Mouse (Mus musculus): ENCODE data around the gene Gnaq.

DNA sequence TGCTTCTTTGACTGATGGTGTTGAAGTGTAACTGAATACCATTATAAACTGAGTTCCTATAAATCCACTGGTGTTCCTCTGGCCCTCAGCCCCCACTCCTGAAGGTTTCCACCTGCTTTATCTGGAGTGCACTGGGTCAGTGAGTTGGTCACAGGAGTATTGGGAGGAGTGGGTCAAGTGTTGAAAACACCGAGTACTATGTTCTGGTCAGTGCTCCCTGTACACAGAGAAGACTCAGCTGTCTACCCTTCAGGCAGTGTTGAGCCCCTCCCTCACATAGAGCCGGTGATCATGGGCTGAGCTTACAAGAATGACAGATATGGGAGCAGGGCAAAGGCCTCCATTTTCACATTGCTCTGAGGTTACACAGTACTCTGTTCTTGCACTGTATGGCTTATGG, 28.6 kb downstream of the Gnaq start:
- no peak for TF ChIP-seq HCFC1 (IDR thresholded peaks at IDR 0.05; ENCODE audit: borderline replicate concordance, insufficient read depth, low read length)
- TF ChIP-seq CHD2 (IDR thresholded peaks at IDR 0.05; ENCODE audit: low read depth, low read length) = no peak
- no peak for TF ChIP-seq ZNF384 (IDR thresholded peaks at IDR 0.05; ENCODE audit: low read depth, low read length)
- TF ChIP-seq MAFK (IDR thresholded peaks at IDR 0.05; ENCODE audit: insufficient read depth, low read depth, low read length) = no peak

Data from ES-E14 (cell line).